7 mouse cellular contexts compared by ENCODE assay signal in the genomic region with DNA sequence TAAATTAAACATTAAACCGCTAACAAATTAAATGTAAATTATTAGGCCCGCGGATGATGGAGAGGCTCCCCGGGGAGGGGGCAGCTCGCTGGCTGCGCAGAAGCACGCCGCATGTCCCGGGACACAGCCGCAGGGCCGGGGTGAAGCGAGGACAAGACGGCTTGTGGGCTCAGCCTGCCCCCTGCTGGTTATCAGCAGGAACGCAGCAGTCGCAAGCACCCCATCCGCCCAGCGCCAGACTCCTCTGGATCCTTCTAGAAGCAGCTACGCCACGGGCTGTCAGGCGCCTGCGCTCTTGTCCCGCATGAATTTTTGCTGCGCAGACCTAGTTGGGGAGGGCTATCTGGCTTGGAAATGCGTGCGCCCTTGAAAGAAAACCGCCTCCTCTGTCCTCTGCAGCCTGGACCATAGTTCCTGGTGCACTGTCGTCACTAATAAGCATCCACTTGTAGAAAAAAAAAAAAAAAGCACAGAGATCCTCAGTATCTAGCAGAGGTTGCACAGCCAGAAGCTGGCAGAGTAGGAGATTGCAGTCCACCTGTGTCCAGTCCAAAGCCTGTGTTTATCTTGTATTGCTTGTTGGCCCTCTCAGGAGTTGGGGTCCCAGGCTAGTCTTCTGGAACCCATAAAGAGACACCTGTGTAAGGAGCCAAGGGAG.
DNase-seq lines count a peak whose midpoint lies in the region; ATAC-seq and TF ChIP-seq lines count a peak whose summit lies in the region.

No protein-coding gene starts in this region.

- peak overlapping the region; percentile 8; the same call in 1 of the 2 replicates for H3K4me2 ChIP-seq in embryonic facial prominence, embryonic 11.5 days (ENCODE audit: low read depth, low read length)
- H3K4me2 ChIP-seq in midbrain, embryonic 15.5 days, result peak overlapping the region; percentile 46

- ATAC-seq in embryonic facial prominence, embryonic 11.5 days (replicated peaks; ENCODE audit: insufficient number of reproducible peaks, low FRiP score, low TSS enrichment, low read depth), result peak; percentile 82
- peak; percentile 72 for ATAC-seq in midbrain, embryonic 15.5 days (replicated peaks)

- H3K9ac ChIP-seq in embryonic facial prominence, embryonic 11.5 days (replicated peaks; ENCODE audit: low read length), result no peak overlapping the region
- H3K9ac ChIP-seq in midbrain, embryonic 15.5 days, result no peak overlapping the region

- no peak overlapping the region for H3K27ac ChIP-seq in embryonic facial prominence, embryonic 11.5 days (replicated peaks; ENCODE audit: low read depth, low read length)
- no peak overlapping the region for H3K27ac ChIP-seq in limb, embryonic 10.5 days
- no peak overlapping the region for H3K27ac ChIP-seq in midbrain, embryonic 15.5 days
- H3K27ac ChIP-seq in spleen, adult 2 months (ENCODE audit: insufficient read depth, low read length), result no peak overlapping the region

- peak; percentile 94 for DNase-seq in adrenal gland, postnatal 14 days
- DNase-seq in embryonic facial prominence, embryonic 11.5 days (ENCODE audit: low spot score), result peak; percentile 89
- peak; percentile 87 to 94 for DNase-seq in heart, adult 18-20 months
- peak; percentile 87 for DNase-seq in kidney, adult 18-20 months
- DNase-seq in limb, embryonic 10.5 days (ENCODE audit: low spot score), result peak; percentile 92
- peak; percentile 33 to 50 for DNase-seq in spleen, adult 2 months (ENCODE audit: low read depth in 1 of 2, low spot score in 2 of 2)

- no peak overlapping the region for H3K4me3 ChIP-seq in embryonic facial prominence, embryonic 11.5 days (ENCODE audit: low read depth, low read length)
- H3K4me3 ChIP-seq in limb, embryonic 10.5 days, result peak overlapping the region; percentile 24
- H3K4me3 ChIP-seq in midbrain, embryonic 15.5 days, result peak overlapping the region; percentile 21; the same call in 1 of the 2 replicates
- H3K4me3 ChIP-seq in spleen, adult 2 months (ENCODE audit: extremely low read depth, insufficient read depth, insufficient read length), result no peak overlapping the region

- H3K4me1 ChIP-seq in embryonic facial prominence, embryonic 11.5 days (ENCODE audit: control insufficient read depth, insufficient read depth, low read length), result no peaks in the 10 kb centered on the region
- peaks cover 39% of the 10 kb centered on the region for H3K4me1 ChIP-seq in limb, embryonic 10.5 days
- H3K4me1 ChIP-seq in midbrain, embryonic 15.5 days, result peaks cover 30% of the 10 kb centered on the region
- H3K4me1 ChIP-seq in spleen, adult 2 months (ENCODE audit: control insufficient read depth, insufficient read depth, insufficient read length), result no peaks in the 10 kb centered on the region

- H3K36me3 ChIP-seq in embryonic facial prominence, embryonic 11.5 days (replicated peaks; ENCODE audit: control insufficient read depth, insufficient read depth, low read depth, low read length), result no peaks in the 10 kb centered on the region
- H3K36me3 ChIP-seq in limb, embryonic 10.5 days, result no peaks in the 10 kb centered on the region
- no peaks in the 10 kb centered on the region for H3K36me3 ChIP-seq in midbrain, embryonic 15.5 days (replicated peaks)
- H3K36me3 ChIP-seq in spleen, adult 2 months (ENCODE audit: control insufficient read depth, insufficient read depth, low read length), result no peaks in the 10 kb centered on the region

- no peaks in the 10 kb centered on the region for H3K9me3 ChIP-seq in embryonic facial prominence, embryonic 11.5 days (replicated peaks; ENCODE audit: control insufficient read depth, low read length)
- H3K9me3 ChIP-seq in limb, embryonic 10.5 days (replicated peaks), result no peaks in the 10 kb centered on the region
- H3K9me3 ChIP-seq in midbrain, embryonic 15.5 days, result no peaks in the 10 kb centered on the region

- WGBS in embryonic facial prominence, embryonic 11.5 days, result 3% methylated on average over 27 of the region's 27 CpGs
- 6% methylated on average over 27 of the region's 27 CpGs for WGBS in limb, embryonic 10.5 days
- 3% methylated on average over 27 of the region's 27 CpGs for WGBS in midbrain, embryonic 15.5 days
- 5% methylated on average over 27 of the region's 27 CpGs for WGBS in spleen, adult 2 months

- TF ChIP-seq POLR2A in spleen, adult 2 months (IDR thresholded peaks at IDR 0.05; ENCODE audit: low read depth, low read length), result no peak

- peaks cover 17% of the 10 kb centered on the region for H3K27me3 ChIP-seq in embryonic facial prominence, embryonic 11.5 days (ENCODE audit: control insufficient read depth, insufficient read depth, low read length)
- peaks cover 66% of the 10 kb centered on the region for H3K27me3 ChIP-seq in limb, embryonic 10.5 days (ENCODE audit: low read depth, poor library complexity, severe bottlenecking)
- peaks cover 18% of the 10 kb centered on the region for H3K27me3 ChIP-seq in midbrain, embryonic 15.5 days (replicated peaks)
- H3K27me3 ChIP-seq in spleen, adult 2 months (ENCODE audit: control insufficient read depth, insufficient read depth, low read length), result no peaks in the 10 kb centered on the region

- peak; percentile 76 for TF ChIP-seq CTCF in spleen, adult 2 months (IDR thresholded peaks at IDR 0.05; ENCODE audit: extremely low read depth, insufficient read depth, insufficient read length, insufficient replicate concordance)

Comparison
In these comparisons a context has a peak if more than half of its experiments do, and no peak if none do; other contexts are left out.
1. DNase-seq: peak in every context shown above with its lines; median percentile 94 in adrenal gland, postnatal 14 days; 92 in limb, embryonic 10.5 days; 90 in heart, adult 18-20 months; 89 in embryonic facial prominence, embryonic 11.5 days; 87 in kidney, adult 18-20 months; 42 in spleen, adult 2 months.
2. H3K4me3 ChIP-seq: peak in limb, embryonic 10.5 days (single experiment) and midbrain, embryonic 15.5 days (single experiment); none in embryonic facial prominence, embryonic 11.5 days (single experiment) and spleen, adult 2 months (single experiment).